Mouse (Mus musculus): ENCODE data around the gene Trmo.

GRCm38 (mm10) chr4:46374869-46375368 is 14.3 kb downstream of the Trmo start:
- peak; percentile 98 for TF ChIP-seq CTCF (IDR thresholded peaks at IDR 0.05; ENCODE audit: low read depth)
- no peak for TF ChIP-seq EP300 (IDR thresholded peaks at IDR 0.05; ENCODE audit: low read depth)

Data from liver, postnatal 0 days (tissue).